Mouse (Mus musculus): Measurements from ENCODE around the gene Tshz2. TPM values are rescaled to one million over a fixed set of nuclear protein-coding genes. Genes with fewer than 3 reads are reported as not detected.
A peak's percentile ranks its signal among the peaks of the same experiment; 100 is the strongest.

Gene Tshz2
- polyA plus RNA-seq, 1 experiment from 2014 or later, result 9.0 TPM

DNA sequence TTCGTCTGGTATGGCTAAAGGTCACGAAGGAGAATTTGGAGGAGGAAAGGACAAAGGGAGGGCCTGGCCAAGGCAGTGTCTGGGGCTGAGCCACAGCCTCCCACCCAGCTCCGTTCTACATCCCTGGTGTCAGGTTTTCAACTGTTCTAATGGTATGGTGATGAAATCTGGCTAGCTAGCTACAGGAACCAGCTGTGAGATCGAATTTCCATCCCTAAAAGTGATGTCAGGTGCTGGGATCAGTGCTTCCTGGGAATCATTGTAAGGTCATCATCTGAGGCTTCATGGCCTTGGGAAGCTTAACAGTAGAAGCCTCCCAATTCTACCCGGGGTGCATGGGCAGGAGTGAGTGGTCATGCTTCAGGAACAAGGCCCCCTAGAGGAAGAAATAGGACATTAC lies 171.6 kb downstream of the Tshz2 start:
- Histone ChIP-seq H3K9ac (replicated peaks) (no peak overlapping the region), H3K4me3 (no peak overlapping the region), H3K4me1 (no peaks in the 10 kb centered on the region), H3K27ac (replicated peaks) (no peak overlapping the region), H3K9me3 (no peaks in the 10 kb centered on the region), H3K4me2 (replicated peaks) (no peak overlapping the region), H3K36me3 (no peaks in the 10 kb centered on the region), H3K27me3 (no peaks in the 10 kb centered on the region)
- 76% methylated on average over 5 of the region's 5 CpGs for WGBS
- ATAC-seq (replicated peaks), result no peak

DNA sequence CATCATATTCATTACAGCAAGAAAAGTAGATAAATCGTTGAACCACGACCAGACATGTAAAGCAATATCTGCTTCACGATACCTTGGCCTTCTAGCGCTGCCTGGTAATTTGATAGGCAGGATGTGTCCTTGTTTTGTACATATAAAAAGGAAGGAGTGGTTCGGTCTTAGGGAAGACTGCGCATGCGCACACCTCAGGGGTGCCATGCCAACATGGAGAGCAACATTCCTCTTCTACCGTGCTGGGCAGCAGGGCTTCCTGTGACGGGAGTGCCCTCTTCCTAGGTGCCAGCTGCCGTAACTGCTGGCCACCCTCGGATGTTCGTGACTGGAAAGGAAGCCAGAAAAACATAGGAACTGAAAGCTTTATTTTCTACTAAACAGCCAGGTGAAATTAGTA lies 172.7 kb downstream of the Tshz2 start:
- Histone ChIP-seq H3K27ac (replicated peaks) (no peak overlapping the region), H3K4me2 (replicated peaks) (no peak overlapping the region), H3K27me3 (no peaks in the 10 kb centered on the region), H3K9ac (replicated peaks) (no peak overlapping the region), H3K9me3 (no peaks in the 10 kb centered on the region), H3K36me3 (no peaks in the 10 kb centered on the region), H3K4me1 (no peaks in the 10 kb centered on the region), H3K4me3 (no peak overlapping the region)
- 92% methylated on average over 12 of the region's 12 CpGs for WGBS
- no peak for ATAC-seq (replicated peaks)

- Histone ChIP-seq H3K9me3 (no peaks in the 10 kb centered on the region), H3K4me1 (peaks cover 15% of the 10 kb centered on the region), H3K9ac (replicated peaks) (no peak overlapping the region), H3K27ac (replicated peaks) (no peak overlapping the region), H3K36me3 (no peaks in the 10 kb centered on the region), H3K4me3 (no peak overlapping the region), H3K4me2 (replicated peaks) (no peak overlapping the region), H3K27me3 (no peaks in the 10 kb centered on the region)
- no peak for ATAC-seq (replicated peaks)
- WGBS, result 40% methylated on average over 5 of the region's 5 CpGs
Observed at GRCm38 (mm10) chr2:169811589-169811988, 178.8 kb downstream of the Tshz2 start.

GRCm38 (mm10) chr2:169812055-169812454 lies 179.2 kb downstream of the Tshz2 start:
- no peak overlapping the region for H3K4me3 ChIP-seq
- H3K27ac ChIP-seq (replicated peaks), result no peak overlapping the region
- no peaks in the 10 kb centered on the region for H3K27me3 ChIP-seq
- H3K9me3 ChIP-seq, result no peaks in the 10 kb centered on the region
- 78% methylated on average over 8 of the region's 8 CpGs for WGBS
- H3K36me3 ChIP-seq, result no peaks in the 10 kb centered on the region
- H3K4me2 ChIP-seq (replicated peaks), result no peak overlapping the region
- peaks cover 15% of the 10 kb centered on the region for H3K4me1 ChIP-seq
- no peak overlapping the region for H3K9ac ChIP-seq (replicated peaks)
- ATAC-seq (replicated peaks), result no peak

DNA sequence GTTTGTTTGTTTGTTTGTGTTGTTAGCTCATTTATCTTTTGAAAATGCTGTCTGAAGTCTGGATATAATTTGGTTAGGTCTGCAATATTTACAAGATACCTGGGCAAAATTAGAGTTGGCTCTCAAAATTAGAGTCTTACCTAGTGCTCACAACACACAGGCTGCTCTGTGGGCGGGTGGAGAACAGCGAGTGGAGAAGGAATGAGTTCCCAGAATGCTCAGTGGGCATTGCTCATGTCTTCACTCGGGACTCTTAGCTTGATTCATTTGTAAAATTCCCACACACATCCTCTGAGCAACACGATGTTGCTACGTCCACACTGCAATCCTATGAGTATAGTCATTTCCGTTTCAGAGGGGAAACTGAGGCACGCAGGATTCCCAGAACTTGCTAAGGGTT lies 180.1 kb downstream of the Tshz2 start:
- no peak for ATAC-seq (replicated peaks)
- H3K9me3 ChIP-seq, result no peaks in the 10 kb centered on the region
- no peak overlapping the region for H3K27ac ChIP-seq (replicated peaks)
- no peak overlapping the region for H3K4me3 ChIP-seq
- H3K4me2 ChIP-seq (replicated peaks), result no peak overlapping the region
- H3K4me1 ChIP-seq, result peaks cover 15% of the 10 kb centered on the region
- 88% methylated on average over 7 of the region's 7 CpGs for WGBS
- H3K9ac ChIP-seq (replicated peaks), result no peak overlapping the region
- H3K36me3 ChIP-seq, result no peaks in the 10 kb centered on the region
- no peaks in the 10 kb centered on the region for H3K27me3 ChIP-seq

GRCm38 (mm10) chr2:169814351-169814750 lies 181.5 kb downstream of the Tshz2 start:
- Histone ChIP-seq H3K9me3 (no peaks in the 10 kb centered on the region), H3K36me3 (no peaks in the 10 kb centered on the region), H3K4me3 (no peak overlapping the region), H3K4me2 (replicated peaks) (no peak overlapping the region), H3K27me3 (no peaks in the 10 kb centered on the region), H3K27ac (replicated peaks) (no peak overlapping the region), H3K4me1 (peaks cover 15% of the 10 kb centered on the region), H3K9ac (replicated peaks) (no peak overlapping the region)
- 0 out of 2 replicates have a peak, but pooled peaks have one; percentile 24 for ATAC-seq (replicated peaks)
- WGBS, result 51% methylated on average over 3 of the region's 3 CpGs

DNA sequence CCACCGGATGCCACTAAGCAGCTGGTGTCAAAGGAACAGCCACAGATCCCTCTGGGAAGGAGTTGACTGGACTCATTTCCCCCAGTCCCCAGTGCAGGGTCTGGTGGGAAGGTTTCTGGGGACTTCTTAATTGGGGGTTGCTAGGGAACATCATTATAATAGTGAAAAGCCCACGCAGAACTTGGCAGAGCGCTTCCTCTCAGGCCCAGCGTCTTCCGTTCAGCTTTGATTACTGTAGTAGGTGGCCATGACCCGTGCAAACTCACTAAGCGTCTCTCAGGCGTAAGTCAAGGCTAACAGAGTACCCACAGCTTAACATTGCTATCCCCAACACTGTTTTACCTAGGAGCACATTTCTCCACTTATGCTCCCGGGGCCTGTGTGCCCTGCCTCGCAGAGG lies 181.9 kb downstream of the Tshz2 start:
- Histone ChIP-seq H3K36me3 (no peaks in the 10 kb centered on the region), H3K27ac (replicated peaks) (no peak overlapping the region), H3K27me3 (no peaks in the 10 kb centered on the region), H3K4me3 (no peak overlapping the region), H3K9ac (replicated peaks) (no peak overlapping the region), H3K4me2 (replicated peaks) (no peak overlapping the region), H3K9me3 (no peaks in the 10 kb centered on the region), H3K4me1 (peaks cover 15% of the 10 kb centered on the region)
- peak; percentile 67 for ATAC-seq (replicated peaks)
- WGBS, result 24% methylated on average over 10 of the region's 10 CpGs

GRCm38 (mm10) chr2:169821021-169821441 lies 188.2 kb downstream of the Tshz2 start:
- Histone ChIP-seq H3K9me3 (no peaks in the 10 kb centered on the region), H3K27ac (replicated peaks) (no peak overlapping the region), H3K9ac (replicated peaks) (no peak overlapping the region), H3K27me3 (no peaks in the 10 kb centered on the region), H3K36me3 (no peaks in the 10 kb centered on the region), H3K4me2 (replicated peaks) (no peak overlapping the region), H3K4me3 (no peak overlapping the region), H3K4me1 (peaks cover 6% of the 10 kb centered on the region)
- 87% methylated on average over 9 of the region's 9 CpGs for WGBS
- no peak for ATAC-seq (replicated peaks)

GRCm38 (mm10) chr2:169825908-169826307 lies 193.1 kb downstream of the Tshz2 start:
- ATAC-seq (replicated peaks), result no peak
- Histone ChIP-seq H3K27me3 (no peaks in the 10 kb centered on the region), H3K9ac (replicated peaks) (no peak overlapping the region), H3K27ac (replicated peaks) (no peak overlapping the region), H3K4me2 (replicated peaks) (peak overlapping the region; percentile 24; the same call in 1 of the 2 replicates), H3K4me1 (peaks cover 13% of the 10 kb centered on the region), H3K36me3 (no peaks in the 10 kb centered on the region), H3K9me3 (no peaks in the 10 kb centered on the region), H3K4me3 (no peak overlapping the region)
- 59% methylated on average over 12 of the region's 12 CpGs for WGBS

DNA sequence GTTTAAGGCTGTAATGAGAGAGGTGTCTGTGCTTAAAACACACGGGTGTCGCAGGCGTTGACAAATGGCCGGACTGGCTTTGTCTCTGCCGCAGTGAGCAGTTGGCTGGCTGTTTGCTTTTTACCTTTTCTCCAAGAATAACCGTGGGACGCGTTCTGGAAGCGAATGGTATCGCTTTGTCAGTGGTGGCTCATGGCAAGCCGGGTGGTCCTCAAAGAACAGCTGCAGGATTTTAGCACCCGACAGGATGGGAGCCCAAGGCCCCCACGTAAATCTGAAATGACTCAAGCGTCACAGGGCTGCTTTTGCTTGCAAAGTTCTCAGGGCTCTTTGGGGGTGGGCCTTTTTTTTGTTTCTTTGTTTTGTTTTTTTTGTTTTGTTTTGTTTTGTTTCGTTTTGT lies 193.5 kb downstream of the Tshz2 start:
- WGBS, result 51% methylated on average over 15 of the region's 15 CpGs
- H3K27ac ChIP-seq (replicated peaks), result no peak overlapping the region
- H3K9ac ChIP-seq (replicated peaks), result no peak overlapping the region

GRCm38 (mm10) chr2:169826833-169827232 lies 194.0 kb downstream of the Tshz2 start:
- no peak for ATAC-seq (replicated peaks)
- Histone ChIP-seq H3K9me3 (no peaks in the 10 kb centered on the region), H3K27ac (replicated peaks) (no peak overlapping the region), H3K4me2 (replicated peaks) (no peak overlapping the region), H3K36me3 (no peaks in the 10 kb centered on the region), H3K4me3 (no peak overlapping the region), H3K4me1 (peaks cover 13% of the 10 kb centered on the region), H3K9ac (replicated peaks) (no peak overlapping the region), H3K27me3 (no peaks in the 10 kb centered on the region)
- 82% methylated on average over 8 of the region's 8 CpGs for WGBS

More for the DNA sequence above, 193.5 kb downstream of the Tshz2 start:
- Histone ChIP-seq H3K4me3 (no peak overlapping the region), H3K27me3 (no peaks in the 10 kb centered on the region), H3K36me3 (no peaks in the 10 kb centered on the region), H3K4me2 (replicated peaks) (peak overlapping the region; percentile 24; the same call in 1 of the 2 replicates), H3K4me1 (peaks cover 13% of the 10 kb centered on the region), H3K9me3 (no peaks in the 10 kb centered on the region)
- ATAC-seq (replicated peaks), result no peak

- WGBS, result 91% methylated on average over 12 of the region's 12 CpGs
- Histone ChIP-seq H3K9ac (replicated peaks) (no peak overlapping the region), H3K4me3 (no peak overlapping the region), H3K27ac (replicated peaks) (no peak overlapping the region), H3K9me3 (no peaks in the 10 kb centered on the region), H3K27me3 (no peaks in the 10 kb centered on the region), H3K4me1 (0 out of 2 replicates have a peak, but pooled peaks cover 8% of the 10 kb centered on the region), H3K36me3 (no peaks in the 10 kb centered on the region), H3K4me2 (replicated peaks) (no peak overlapping the region)
- no peak for ATAC-seq (replicated peaks)
Observed at GRCm38 (mm10) chr2:169832184-169832583, 199.4 kb downstream of the Tshz2 start.

GRCm38 (mm10) chr2:169833638-169834037 lies 200.8 kb downstream of the Tshz2 start:
- Histone ChIP-seq H3K27ac (replicated peaks) (no peak overlapping the region), H3K36me3 (no peaks in the 10 kb centered on the region), H3K4me3 (no peak overlapping the region), H3K4me2 (replicated peaks) (no peak overlapping the region), H3K27me3 (no peaks in the 10 kb centered on the region), H3K9ac (replicated peaks) (no peak overlapping the region), H3K4me1 (0 out of 2 replicates have a peak, but pooled peaks cover 8% of the 10 kb centered on the region), H3K9me3 (no peaks in the 10 kb centered on the region)
- no peak for ATAC-seq (replicated peaks)
- 87% methylated on average over 9 of the region's 9 CpGs for WGBS

All from forebrain, embryonic 15.5 days (tissue).